Mouse (Mus musculus) myocyte (in vitro differentiated cells): ENCODE results near the gene Kcnc4. TPM values are rescaled to one million over a fixed set of nuclear protein-coding genes. Genes with fewer than 3 reads are reported as not detected.

Source experiments
- H3K27me3 ChIP-seq: one replicate; pipeline ENCODE4 v1.6.1; 2011; ENCODE audit not compliant: control insufficient read depth, insufficient read depth, insufficient read length
- H3K36me3 ChIP-seq: one replicate; pipeline ENCODE4 v1.6.1; 2011; ENCODE audit not compliant: control insufficient read depth, insufficient read depth
- H3K4me2 ChIP-seq: one replicate; pipeline ENCODE4 v1.6.1; 2011; ENCODE audit warnings: low read depth, control low read depth
- H3K4me3 ChIP-seq: one replicate; pipeline ENCODE4 v1.5.1; 2011; ENCODE audit warnings: mild to moderate bottlenecking, control low read depth, moderate library complexity
- H3K79me2 ChIP-seq: one replicate; pipeline ENCODE4 v1.6.1; 2011; ENCODE audit not compliant: control insufficient read depth, insufficient read depth
- H3ac ChIP-seq: one replicate; pipeline ENCODE4 v1.6.1; 2011; ENCODE audit not compliant: control insufficient read depth, insufficient read length
- CEBPB ChIP-seq: IDR thresholded peaks from 2 replicates; pipeline ENCODE4 v1.6.1; 2011; ENCODE audit warnings: mild to moderate bottlenecking, moderate library complexity; ENCODE audit not compliant: poor library complexity, insufficient read depth, severe bottlenecking
- E2F4 ChIP-seq: IDR thresholded peaks from one replicate; pipeline ENCODE4 v1.6.1; 2011; ENCODE audit warnings: mild to moderate bottlenecking, control low read depth, moderate library complexity; ENCODE audit not compliant: insufficient read depth
- MAX ChIP-seq: IDR thresholded peaks from one replicate; pipeline ENCODE4 v1.6.1; 2011; ENCODE audit warnings: low read depth, mild to moderate bottlenecking, control low read depth
- MYOD1 ChIP-seq, 3 experiments: IDR thresholded peaks; one replicate each; pipeline ENCODE4 v1.6.1; 2011; ENCODE audit warnings: control low read depth in 2 of 3, low read depth in 2 of 3, mild to moderate bottlenecking in 2 of 3, moderate library complexity in 1 of 3; ENCODE audit not compliant: insufficient read length in 2 of 3, control insufficient read depth in 1 of 3
- MYOG ChIP-seq, 3 experiments: IDR thresholded peaks; one replicate each; pipeline ENCODE4 v1.6.1; 2011; ENCODE audit warnings: control low read depth in 2 of 3, low read depth in 2 of 3, mild to moderate bottlenecking in 2 of 3; ENCODE audit not compliant: insufficient read length in 2 of 3, control insufficient read depth in 1 of 3, insufficient read depth in 1 of 3
- POLR2A ChIP-seq: IDR thresholded peaks from one replicate; pipeline ENCODE4 v1.6.1; 2011; ENCODE audit warnings: low read depth, mild to moderate bottlenecking, control low read depth, moderate library complexity; ENCODE audit not compliant: insufficient read length
- POLR2AphosphoS2 ChIP-seq: IDR thresholded peaks from one replicate; pipeline ENCODE4 v1.6.1; 2011; ENCODE audit warnings: low read depth, control low read depth; ENCODE audit not compliant: insufficient read length
- REST ChIP-seq: IDR thresholded peaks from one replicate; pipeline ENCODE4 v1.6.1; 2011; ENCODE audit warnings: mild to moderate bottlenecking, control low read depth, moderate library complexity; ENCODE audit not compliant: insufficient read depth, insufficient read length
- SRF ChIP-seq: IDR thresholded peaks from one replicate; pipeline ENCODE4 v1.6.1; 2011; ENCODE audit warnings: low read depth; ENCODE audit not compliant: control insufficient read depth, insufficient read length
- TCF12 ChIP-seq: IDR thresholded peaks from one replicate; pipeline ENCODE4 v1.6.1; 2011; ENCODE audit warnings: mild to moderate bottlenecking, control low read depth; ENCODE audit not compliant: poor library complexity, insufficient read depth, severe bottlenecking
- TCF3 ChIP-seq: IDR thresholded peaks from one replicate; pipeline ENCODE4 v1.6.1; 2011; ENCODE audit warnings: low read depth, control low read depth; ENCODE audit not compliant: insufficient read length
- USF1 ChIP-seq: IDR thresholded peaks from one replicate; pipeline ENCODE4 v1.6.1; 2011; ENCODE audit warnings: low read depth, mild to moderate bottlenecking, control low read depth, moderate library complexity
- polyA plus RNA-seq: library from polyadenylated mRNA; unstranded; fragments of >200 nt; fragmentation: generic; extraction: Trizol; gene quantifications from one replicate; pipeline ENCODE4 v1.2.1, GENCODE M21; 2012; ENCODE audit warnings: missing spikeins

The Kcnc4 gene
- not detected for polyA plus RNA-seq

GRCm38 (mm10) chr3:107459196-107459772, at the start of gene Kcnc4:
Gene Kcnc4 (minus strand): TSS chr3:107459552.
- Histone ChIP-seq H3K36me3 (no peaks in the 10 kb centered on the region), H3K79me2 (no peaks in the 10 kb centered on the region), H3K4me3 (no peak within 1 kb of the TSS), H3K27me3 (peaks cover 87% of the 10 kb centered on the region), H3K4me2 (peak within 1 kb of the TSS; percentile 2), H3ac (no peak within 1 kb of the TSS)
- TF ChIP-seq POLR2A (no peak), E2F4 (no peak), USF1 (no peak), MYOD1 (IDR thresholded peaks at IDR 0.05; ENCODE audit: control insufficient read depth in 1 of 3, insufficient read length in 2 of 3, low read depth in 2 of 3) (no peak), POLR2AphosphoS2 (no peak), SRF (no peak), CEBPB (no peak), REST (no peak), TCF12 (no peak)

- no peaks in the 10 kb centered on the region for H3K36me3 ChIP-seq
- no peaks in the 10 kb centered on the region for H3K79me2 ChIP-seq
- H3K4me3 ChIP-seq = no peak overlapping the region
- H3ac ChIP-seq = no peak overlapping the region
- H3K4me2 ChIP-seq = no peak overlapping the region
- no peaks in the 10 kb centered on the region for H3K27me3 ChIP-seq
- TF ChIP-seq E2F4 (no peak), MYOD1 (IDR thresholded peaks at IDR 0.05; ENCODE audit: control insufficient read depth in 1 of 3, insufficient read length in 2 of 3, low read depth in 2 of 3) (no peak), MAX (no peak)
Measured at GRCm38 (mm10) chr3:107508696-107509095, 49.3 kb upstream of the Kcnc4 start.

GRCm38 (mm10) chr3:107507966-107508365, 48.6 kb upstream of the Kcnc4 start:
- TF ChIP-seq TCF3 (no peak), MAX (no peak), MYOG (IDR thresholded peaks at IDR 0.05; ENCODE audit: control insufficient read depth in 1 of 3, insufficient read depth in 1 of 3, insufficient read length in 2 of 3, low read depth in 2 of 3) (no peak), USF1 (no peak), SRF (no peak), TCF12 (no peak), POLR2A (no peak), CEBPB (no peak), REST (no peak), MYOD1 (IDR thresholded peaks at IDR 0.05; ENCODE audit: control insufficient read depth in 1 of 3, insufficient read length in 2 of 3, low read depth in 2 of 3) (no peak), POLR2AphosphoS2 (no peak), E2F4 (no peak)

GRCm38 (mm10) chr3:107506531-107506930, 47.2 kb upstream of the Kcnc4 start:
- Histone ChIP-seq H3K36me3 (no peaks in the 10 kb centered on the region), H3ac (no peak overlapping the region), H3K27me3 (no peaks in the 10 kb centered on the region), H3K79me2 (no peaks in the 10 kb centered on the region), H3K4me2 (no peak overlapping the region), H3K4me3 (no peak overlapping the region)
- TF ChIP-seq POLR2AphosphoS2 = no peak
- TF ChIP-seq E2F4 = no peak
- TF ChIP-seq MYOG (IDR thresholded peaks at IDR 0.05; ENCODE audit: control insufficient read depth in 1 of 3, insufficient read depth in 1 of 3, insufficient read length in 2 of 3, low read depth in 2 of 3) = no peak
- no peak for TF ChIP-seq USF1
- no peak for TF ChIP-seq MYOD1 (IDR thresholded peaks at IDR 0.05; ENCODE audit: control insufficient read depth in 1 of 3, insufficient read length in 2 of 3, low read depth in 2 of 3)
- TF ChIP-seq SRF = no peak
- no peak for TF ChIP-seq MAX
- no peak for TF ChIP-seq REST
- no peak for TF ChIP-seq POLR2A
- TF ChIP-seq CEBPB = no peak
- TF ChIP-seq TCF3 = no peak
- no peak for TF ChIP-seq TCF12

More at GRCm38 (mm10) chr3:107507966-107508365, 48.6 kb upstream of the Kcnc4 start:
- Histone ChIP-seq H3K4me2 (no peak overlapping the region), H3K79me2 (no peaks in the 10 kb centered on the region), H3K27me3 (no peaks in the 10 kb centered on the region), H3K36me3 (no peaks in the 10 kb centered on the region), H3K4me3 (no peak overlapping the region), H3ac (no peak overlapping the region)
